Mouse (Mus musculus): ENCODE measurements around the gene Odf2. TPM values are rescaled to one million over a fixed set of nuclear protein-coding genes. Genes with fewer than 3 reads are reported as not detected.

Odf2 gene
- polyA plus RNA-seq, 1 experiment, result 257 TPM

DNA sequence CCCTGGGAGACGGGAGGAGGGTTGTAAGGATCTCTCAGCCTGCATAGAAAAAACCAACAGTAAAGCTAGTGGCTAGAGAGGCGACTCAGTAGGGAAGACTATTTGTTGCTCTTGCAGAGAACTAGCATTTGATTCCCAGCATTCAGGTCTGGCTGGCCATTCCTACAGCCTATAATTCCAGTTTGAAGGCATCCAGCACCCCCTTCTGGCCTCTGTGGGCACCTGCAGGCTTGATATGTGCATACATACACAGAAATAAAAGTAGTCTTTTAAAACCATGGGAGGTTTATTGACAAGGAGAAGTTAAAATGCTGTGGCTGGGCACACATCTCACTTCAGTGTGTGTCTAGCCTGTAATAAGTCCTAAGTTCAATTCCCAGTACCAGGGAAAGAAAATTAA lies 21.0 kb downstream of the Odf2 start:
- no peaks in the 10 kb centered on the region for H3K4me1 ChIP-seq (ENCODE audit: control insufficient read depth, insufficient read depth, low read length)
- H3K27me3 ChIP-seq (ENCODE audit: control insufficient read depth, insufficient read depth, low read length, poor library complexity, severe bottlenecking), result no peaks in the 10 kb centered on the region
- H3K9ac ChIP-seq (ENCODE audit: low read depth, poor library complexity, severe bottlenecking), result no peak overlapping the region
- no peak overlapping the region for H3K27ac ChIP-seq (ENCODE audit: insufficient read depth, low read length)
- H3K36me3 ChIP-seq (ENCODE audit: control insufficient read depth, insufficient read depth, low read length, poor library complexity, severe bottlenecking), result peaks cover 74% of the 10 kb centered on the region
- no peak for TF ChIP-seq EP300 (IDR thresholded peaks at IDR 0.05; ENCODE audit: insufficient read depth, low read depth, low read length)
- peak; percentile 54 for TF ChIP-seq CTCF (IDR thresholded peaks at IDR 0.05; ENCODE audit: low read depth, low read length)
- TF ChIP-seq POLR2A (IDR thresholded peaks at IDR 0.05; ENCODE audit: insufficient read depth, low read length), result no peak
- H3K4me3 ChIP-seq (ENCODE audit: low read depth, low read length), result no peak overlapping the region
- H3K9me3 ChIP-seq (replicated peaks; ENCODE audit: control insufficient read depth, insufficient read depth, low read length, poor library complexity, severe bottlenecking), result peaks cover 6% of the 10 kb centered on the region

DNA sequence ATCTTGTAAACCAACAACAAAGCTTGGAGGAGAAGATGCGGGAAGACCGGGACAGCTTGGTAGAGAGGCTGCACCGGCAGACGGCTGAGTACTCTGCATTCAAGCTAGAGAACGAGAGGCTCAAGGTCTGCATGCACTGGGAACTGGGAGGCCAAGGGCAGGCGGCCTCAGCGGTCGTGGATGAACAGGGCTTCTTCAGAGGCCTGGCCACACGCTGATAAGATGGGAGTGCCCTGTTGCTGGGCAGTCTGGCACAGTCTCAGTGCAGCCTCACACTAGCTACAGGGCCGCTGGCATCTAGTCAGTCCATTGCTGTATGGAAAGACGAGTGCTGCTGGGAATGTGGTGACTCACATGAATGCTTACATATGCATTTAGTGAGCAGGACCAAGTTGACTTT lies 28.6 kb downstream of the Odf2 start:
- Histone ChIP-seq H3K27ac (ENCODE audit: insufficient read depth, low read length) (no peak overlapping the region), H3K36me3 (ENCODE audit: control insufficient read depth, insufficient read depth, low read length, poor library complexity, severe bottlenecking) (peaks cover 76% of the 10 kb centered on the region), H3K4me1 (ENCODE audit: control insufficient read depth, insufficient read depth, low read length) (no peaks in the 10 kb centered on the region)

DNA sequence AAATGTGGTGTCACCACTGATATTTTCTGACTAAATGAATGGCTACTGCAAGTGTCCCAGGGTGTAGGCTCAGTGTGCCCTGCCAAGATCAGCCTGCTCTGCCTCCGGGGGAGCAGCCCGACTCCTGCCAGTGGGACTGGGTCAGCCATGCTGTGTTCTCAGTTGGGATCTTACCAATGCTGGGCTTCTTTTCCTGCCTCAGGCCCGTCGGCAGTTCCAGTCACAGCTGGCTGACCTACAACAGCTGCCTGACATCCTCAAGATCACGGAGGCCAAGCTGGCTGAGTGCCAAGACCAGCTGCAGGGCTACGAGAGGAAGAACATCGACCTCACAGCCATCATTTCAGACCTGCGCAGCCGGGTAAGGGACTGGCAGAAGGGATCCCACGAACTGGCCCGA lies 33.0 kb downstream of the Odf2 start:
- Histone ChIP-seq H3K4me3 (ENCODE audit: low read depth, low read length) (no peak overlapping the region), H3K27ac (ENCODE audit: insufficient read depth, low read length) (no peak overlapping the region), H3K9me3 (replicated peaks; ENCODE audit: control insufficient read depth, insufficient read depth, low read length, poor library complexity, severe bottlenecking) (no peaks in the 10 kb centered on the region), H3K36me3 (ENCODE audit: control insufficient read depth, insufficient read depth, low read length, poor library complexity, severe bottlenecking) (peaks cover 69% of the 10 kb centered on the region), H3K4me1 (ENCODE audit: control insufficient read depth, insufficient read depth, low read length) (no peaks in the 10 kb centered on the region), H3K27me3 (ENCODE audit: control insufficient read depth, insufficient read depth, low read length, poor library complexity, severe bottlenecking) (no peaks in the 10 kb centered on the region), H3K9ac (ENCODE audit: low read depth, poor library complexity, severe bottlenecking) (no peak overlapping the region)
- TF ChIP-seq CTCF (IDR thresholded peaks at IDR 0.05; ENCODE audit: low read depth, low read length) (no peak), EP300 (IDR thresholded peaks at IDR 0.05; ENCODE audit: insufficient read depth, low read depth, low read length) (no peak), POLR2A (IDR thresholded peaks at IDR 0.05; ENCODE audit: insufficient read depth, low read length) (no peak)

More for the DNA sequence above, 28.6 kb downstream of the Odf2 start:
- TF ChIP-seq EP300 (IDR thresholded peaks at IDR 0.05; ENCODE audit: insufficient read depth, low read depth, low read length) (no peak), CTCF (IDR thresholded peaks at IDR 0.05; ENCODE audit: low read depth, low read length) (no peak), POLR2A (IDR thresholded peaks at IDR 0.05; ENCODE audit: insufficient read depth, low read length) (no peak)
- Histone ChIP-seq H3K27me3 (ENCODE audit: control insufficient read depth, insufficient read depth, low read length, poor library complexity, severe bottlenecking) (no peaks in the 10 kb centered on the region), H3K9ac (ENCODE audit: low read depth, poor library complexity, severe bottlenecking) (no peak overlapping the region), H3K9me3 (replicated peaks; ENCODE audit: control insufficient read depth, insufficient read depth, low read length, poor library complexity, severe bottlenecking) (no peaks in the 10 kb centered on the region), H3K4me3 (ENCODE audit: low read depth, low read length) (no peak overlapping the region)

DNA sequence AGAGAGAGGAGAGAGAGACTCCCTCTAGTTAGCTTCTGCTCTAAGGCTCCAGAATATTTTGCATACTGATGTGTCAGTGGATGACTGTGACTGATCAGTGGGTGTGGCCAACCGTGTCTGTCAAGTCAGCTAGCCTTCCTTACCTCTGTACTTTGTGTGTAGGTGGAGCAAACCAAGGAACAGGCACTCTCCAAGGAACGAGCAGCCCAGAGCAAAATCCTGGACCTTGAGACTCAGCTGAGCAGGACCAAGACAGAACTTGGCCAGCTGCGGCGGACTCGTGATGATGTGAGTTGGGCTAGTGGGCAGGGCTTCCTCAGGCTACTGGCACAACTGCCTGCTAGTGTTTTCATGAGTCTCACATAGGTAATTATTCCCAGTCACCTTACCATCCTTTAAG lies 37.5 kb downstream of the Odf2 start:
- Histone ChIP-seq H3K9me3 (replicated peaks; ENCODE audit: control insufficient read depth, insufficient read depth, low read length, poor library complexity, severe bottlenecking) (no peaks in the 10 kb centered on the region), H3K4me3 (ENCODE audit: low read depth, low read length) (no peak overlapping the region), H3K9ac (ENCODE audit: low read depth, poor library complexity, severe bottlenecking) (no peak overlapping the region), H3K27ac (ENCODE audit: insufficient read depth, low read length) (no peak overlapping the region), H3K4me1 (ENCODE audit: control insufficient read depth, insufficient read depth, low read length) (no peaks in the 10 kb centered on the region), H3K36me3 (ENCODE audit: control insufficient read depth, insufficient read depth, low read length, poor library complexity, severe bottlenecking) (peaks cover 78% of the 10 kb centered on the region), H3K27me3 (ENCODE audit: control insufficient read depth, insufficient read depth, low read length, poor library complexity, severe bottlenecking) (no peaks in the 10 kb centered on the region)
- TF ChIP-seq CTCF (IDR thresholded peaks at IDR 0.05; ENCODE audit: low read depth, low read length) (no peak), EP300 (IDR thresholded peaks at IDR 0.05; ENCODE audit: insufficient read depth, low read depth, low read length) (no peak), POLR2A (IDR thresholded peaks at IDR 0.05; ENCODE audit: insufficient read depth, low read length) (no peak)

DNA sequence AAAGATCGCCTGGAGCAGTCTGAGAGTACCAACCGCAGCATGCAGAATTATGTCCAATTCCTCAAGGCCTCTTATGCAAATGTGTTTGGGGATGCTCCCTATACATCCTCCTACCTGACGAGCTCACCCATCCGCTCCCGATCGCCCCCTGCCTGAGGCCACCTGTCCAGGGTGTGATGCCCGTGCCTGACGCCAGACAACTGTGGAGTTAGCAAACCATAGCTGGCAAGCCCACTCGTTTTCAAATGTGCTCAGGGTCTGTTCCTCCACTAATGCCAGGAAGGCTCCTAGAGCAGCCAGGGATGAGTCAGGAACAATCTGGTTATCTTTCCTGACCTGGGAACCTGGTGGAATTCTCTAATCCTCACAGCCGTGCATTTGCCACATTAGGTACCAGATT lies 41.5 kb downstream of the Odf2 start:
- no peak overlapping the region for H3K4me3 ChIP-seq (ENCODE audit: low read depth, low read length)
- TF ChIP-seq POLR2A (IDR thresholded peaks at IDR 0.05; ENCODE audit: insufficient read depth, low read length) (no peak), CTCF (IDR thresholded peaks at IDR 0.05; ENCODE audit: low read depth, low read length) (peak; percentile 42), EP300 (IDR thresholded peaks at IDR 0.05; ENCODE audit: insufficient read depth, low read depth, low read length) (no peak)
- H3K27ac ChIP-seq (ENCODE audit: insufficient read depth, low read length), result no peak overlapping the region
- H3K27me3 ChIP-seq (ENCODE audit: control insufficient read depth, insufficient read depth, low read length, poor library complexity, severe bottlenecking), result no peaks in the 10 kb centered on the region
- peaks cover 48% of the 10 kb centered on the region for H3K36me3 ChIP-seq (ENCODE audit: control insufficient read depth, insufficient read depth, low read length, poor library complexity, severe bottlenecking)
- no peaks in the 10 kb centered on the region for H3K4me1 ChIP-seq (ENCODE audit: control insufficient read depth, insufficient read depth, low read length)
- H3K9me3 ChIP-seq (replicated peaks; ENCODE audit: control insufficient read depth, insufficient read depth, low read length, poor library complexity, severe bottlenecking), result no peaks in the 10 kb centered on the region
- no peak overlapping the region for H3K9ac ChIP-seq (ENCODE audit: low read depth, poor library complexity, severe bottlenecking)

DNA sequence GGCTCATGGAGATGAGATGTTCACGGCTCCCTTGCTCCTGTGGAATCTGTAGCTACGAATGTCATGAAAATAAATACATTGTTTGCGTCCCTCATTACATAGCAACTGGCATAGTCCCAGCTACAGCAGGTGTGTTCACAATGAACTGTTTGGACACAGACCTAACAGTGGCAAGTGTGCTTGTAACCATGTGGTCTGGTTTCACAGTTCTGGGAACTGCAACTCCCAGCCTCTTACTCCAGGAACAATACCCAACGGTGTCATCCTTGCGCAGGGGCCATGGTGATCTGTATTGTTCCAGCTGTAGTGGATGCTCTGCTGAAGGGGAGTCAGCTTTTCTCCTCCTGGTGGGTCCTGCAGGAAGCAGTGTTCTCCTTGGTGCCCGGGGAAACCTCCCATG lies 42.2 kb downstream of the Odf2 start:
- TF ChIP-seq POLR2A (IDR thresholded peaks at IDR 0.05; ENCODE audit: insufficient read depth, low read length) (no peak), CTCF (IDR thresholded peaks at IDR 0.05; ENCODE audit: low read depth, low read length) (no peak), EP300 (IDR thresholded peaks at IDR 0.05; ENCODE audit: insufficient read depth, low read depth, low read length) (no peak)
- no peaks in the 10 kb centered on the region for H3K27me3 ChIP-seq (ENCODE audit: control insufficient read depth, insufficient read depth, low read length, poor library complexity, severe bottlenecking)
- H3K36me3 ChIP-seq (ENCODE audit: control insufficient read depth, insufficient read depth, low read length, poor library complexity, severe bottlenecking), result peaks cover 42% of the 10 kb centered on the region
- H3K9me3 ChIP-seq (replicated peaks; ENCODE audit: control insufficient read depth, insufficient read depth, low read length, poor library complexity, severe bottlenecking), result no peaks in the 10 kb centered on the region
- H3K4me1 ChIP-seq (ENCODE audit: control insufficient read depth, insufficient read depth, low read length), result no peaks in the 10 kb centered on the region
- no peak overlapping the region for H3K4me3 ChIP-seq (ENCODE audit: low read depth, low read length)
- H3K9ac ChIP-seq (ENCODE audit: low read depth, poor library complexity, severe bottlenecking), result no peak overlapping the region
- no peak overlapping the region for H3K27ac ChIP-seq (ENCODE audit: insufficient read depth, low read length)

All from ES-Bruce4 (cell line).